Mouse (Mus musculus): ENCODE data around the gene Nectin4. TPM values are rescaled to one million over a fixed set of nuclear protein-coding genes. Genes with fewer than 3 reads are reported as not detected.

Gene Nectin4
- polyA plus RNA-seq, 1 experiment from 2014 or later, result 1.1 TPM

DNA sequence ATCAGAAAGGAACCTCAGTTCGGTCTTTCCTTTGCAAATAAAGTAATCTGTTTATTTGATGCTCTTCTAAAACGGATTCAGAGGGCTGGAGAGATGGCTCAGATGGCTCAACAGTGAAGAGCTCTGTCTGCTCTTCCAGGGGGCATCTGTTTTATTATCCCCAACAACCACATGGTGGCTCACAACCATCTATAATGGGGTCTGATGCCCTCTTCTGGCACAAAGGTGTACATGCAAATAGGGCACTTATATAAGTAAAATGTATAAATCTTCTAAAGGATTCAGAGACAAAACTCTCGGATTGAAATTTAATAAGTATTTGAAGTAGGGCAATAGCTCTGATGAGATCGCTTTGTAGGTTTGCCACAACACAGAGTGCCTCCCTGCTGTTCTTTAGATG, 11.5 kb upstream of the Nectin4 start:
- peak; percentile 67 for DNase-seq (ENCODE audit: low spot score)

DNA sequence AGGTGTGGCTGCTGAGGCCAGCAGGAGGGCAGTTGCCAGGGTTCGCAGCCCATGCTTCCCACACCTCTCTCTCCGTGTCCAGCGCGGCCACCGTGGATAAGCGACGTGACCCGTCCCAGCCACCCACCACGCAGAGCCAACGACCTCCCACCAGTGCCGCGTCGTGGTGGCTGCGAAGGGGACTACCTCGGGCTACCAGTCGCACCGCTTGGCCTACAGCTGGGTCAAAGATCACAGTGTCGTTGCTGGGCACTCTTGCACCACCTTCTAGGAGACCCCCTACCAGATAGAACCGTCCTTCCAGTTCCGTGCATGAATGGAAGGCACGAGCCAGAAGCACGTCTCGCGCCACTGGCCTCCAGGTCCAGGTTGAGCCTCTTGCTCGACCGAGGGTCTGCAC, 9.6 kb upstream of the Nectin4 start:
- DNase-seq (ENCODE audit: low spot score), result no peak

GRCm38 (mm10) chr1:171360656-171361055, 9.2 kb upstream of the Nectin4 start, which contains the start of gene Klhdc9:
TSS of gene Klhdc9 (minus strand) at chr1:171360798.
- peak; percentile 95 for DNase-seq (ENCODE audit: low spot score)

DNA sequence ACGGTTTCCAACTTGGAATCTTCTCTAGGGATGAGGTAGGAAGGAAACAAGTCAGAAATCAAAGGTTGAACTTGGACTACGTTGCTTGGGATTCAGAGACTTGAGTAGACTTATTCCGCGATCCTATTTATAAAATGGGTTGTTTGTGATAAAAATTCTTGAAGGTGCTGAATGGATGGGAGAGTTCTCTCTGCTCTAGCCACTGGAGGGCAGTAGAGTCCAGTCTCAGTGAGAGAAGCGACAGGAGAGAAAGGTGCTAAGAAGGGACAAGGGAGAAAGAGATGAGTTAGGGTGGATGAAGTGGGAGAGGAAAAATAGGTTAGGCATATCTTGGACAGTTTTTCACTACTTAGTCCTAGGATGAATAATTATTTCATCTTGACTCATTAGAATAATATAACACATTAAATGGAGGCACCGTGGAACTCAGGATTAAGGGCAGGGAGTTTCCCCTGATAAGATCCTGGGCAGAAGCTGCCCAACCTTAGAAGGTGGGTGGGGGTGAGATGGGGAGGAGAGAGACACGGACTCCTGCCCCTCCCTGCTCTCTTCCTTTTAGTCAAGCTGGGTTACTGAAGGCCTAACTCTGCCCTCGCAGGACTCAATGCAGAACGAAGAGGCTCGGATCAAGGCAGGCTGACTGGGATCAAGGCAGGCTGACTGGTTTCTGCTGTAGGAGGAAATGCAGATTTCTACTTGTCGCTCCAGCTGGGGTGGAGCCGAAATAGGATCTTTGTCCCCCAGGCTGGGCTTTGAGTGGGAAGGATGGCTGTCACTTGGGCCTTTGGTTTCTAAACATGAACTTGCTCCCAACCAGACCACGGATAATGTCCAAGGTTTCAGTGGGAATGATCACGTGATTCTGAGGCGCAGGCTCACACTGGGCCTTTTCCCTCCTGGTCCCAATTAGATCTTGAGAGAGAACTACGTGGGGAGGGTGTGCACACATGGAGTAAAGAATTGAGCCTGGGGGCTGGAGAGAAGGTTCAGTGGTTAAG, 8.5 kb upstream of the Nectin4 start:
- peak; percentile 83 for DNase-seq (ENCODE audit: low spot score)

- DNase-seq (ENCODE audit: low spot score), result no peak
Observed at GRCm38 (mm10) chr1:171365934-171366333, 4.0 kb upstream of the Nectin4 start.

DNA sequence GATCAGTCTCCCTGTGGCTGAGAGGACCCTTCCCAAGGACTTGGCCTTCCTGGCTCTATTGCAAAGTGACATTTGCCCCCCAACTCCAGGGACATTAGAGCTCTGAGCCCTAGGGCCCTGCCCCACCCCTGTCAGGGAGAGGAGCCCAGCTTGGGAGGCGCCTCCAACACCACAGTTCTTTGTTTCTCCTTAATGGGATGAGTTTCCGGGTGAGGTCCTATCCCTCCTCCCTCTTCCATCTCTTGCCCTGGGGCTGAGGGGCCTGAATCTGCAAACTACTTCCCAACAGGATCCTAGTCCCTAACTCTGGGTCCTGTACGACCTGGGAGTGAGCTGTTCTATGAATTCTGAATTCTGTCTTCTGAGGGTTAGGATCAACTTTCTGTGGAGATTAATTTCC, 3.0 kb downstream of the Nectin4 start:
- no peak for DNase-seq (ENCODE audit: low spot score)

DNA sequence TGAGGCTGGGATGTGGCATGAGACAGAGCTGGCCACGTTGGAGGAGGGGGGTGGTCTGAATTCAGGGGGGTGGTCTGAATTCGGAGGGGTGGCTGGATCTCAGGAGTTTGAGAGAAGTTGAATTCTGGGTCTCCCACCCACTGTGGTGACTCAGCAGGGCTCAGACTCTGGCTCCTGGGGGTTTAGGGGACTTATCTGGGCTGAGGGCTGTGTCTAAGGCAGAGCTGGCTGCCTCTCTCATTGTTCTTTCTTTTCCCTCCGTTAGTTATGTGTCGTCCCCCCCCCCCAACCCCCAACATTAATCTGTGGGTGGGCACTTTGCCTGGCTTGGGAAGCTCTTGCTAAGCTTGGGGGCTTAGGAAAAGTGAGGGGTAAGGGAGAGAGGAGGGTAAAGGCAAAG, 4.0 kb downstream of the Nectin4 start:
- no peak for DNase-seq (ENCODE audit: low spot score)

- DNase-seq (ENCODE audit: low spot score), result no peak
Observed at GRCm38 (mm10) chr1:171375646-171376097, 5.8 kb downstream of the Nectin4 start.

DNA sequence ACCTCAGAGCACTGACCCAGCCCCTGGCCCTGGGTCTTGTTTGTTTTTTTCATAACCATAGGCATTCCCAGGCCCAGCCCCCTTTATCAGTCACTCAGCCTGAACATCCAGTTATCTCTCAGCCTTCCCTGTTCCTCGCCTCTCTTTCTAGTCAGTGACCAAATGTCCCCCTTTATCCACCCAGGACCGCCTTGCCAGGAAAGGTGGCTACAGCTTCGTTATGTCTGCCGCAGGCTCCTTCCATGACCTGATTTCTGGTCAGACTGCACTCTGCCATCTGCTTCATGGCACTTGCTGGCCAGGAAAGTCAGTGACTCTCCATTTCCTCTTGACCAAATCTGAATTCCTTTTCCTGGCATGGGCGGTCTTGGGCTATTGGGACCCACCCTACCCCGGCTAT, 8.4 kb downstream of the Nectin4 start:
- DNase-seq (ENCODE audit: low spot score), result no peak

- peak; percentile 67 for DNase-seq (ENCODE audit: low spot score)
Observed at GRCm38 (mm10) chr1:171379935-171380599, 10.2 kb downstream of the Nectin4 start.

DNA sequence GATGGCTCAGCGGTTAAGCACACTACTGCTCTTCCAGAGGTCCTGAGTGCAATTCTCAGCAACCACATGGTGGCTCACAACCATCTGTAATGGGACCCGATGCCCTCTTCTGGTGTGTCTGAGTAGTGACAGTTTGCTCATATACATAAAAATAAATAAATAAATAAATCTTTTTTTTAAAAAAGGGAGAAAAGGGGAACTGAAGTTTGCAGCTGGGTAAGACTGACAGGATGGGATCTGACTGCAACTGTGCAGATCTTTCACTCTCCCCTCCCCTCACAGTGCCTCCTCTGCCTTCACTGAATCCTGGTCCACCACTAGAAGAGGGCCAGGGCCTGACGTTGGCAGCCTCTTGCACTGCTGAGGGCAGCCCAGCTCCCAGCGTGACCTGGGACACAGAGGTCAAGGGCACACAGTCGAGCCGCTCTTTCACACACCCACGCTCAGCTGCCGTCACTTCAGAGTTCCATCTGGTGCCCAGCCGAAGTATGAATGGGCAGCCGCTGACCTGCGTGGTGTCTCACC, 12.3 kb downstream of the Nectin4 start:
- DNase-seq (ENCODE audit: low spot score), result no peak

- DNase-seq (ENCODE audit: low spot score), result no peak
Observed at GRCm38 (mm10) chr1:171384361-171384760, 14.5 kb downstream of the Nectin4 start.

GRCm38 (mm10) chr1:171385171-171385570, 15.3 kb downstream of the Nectin4 start:
- DNase-seq (ENCODE audit: low spot score), result no peak

DNA sequence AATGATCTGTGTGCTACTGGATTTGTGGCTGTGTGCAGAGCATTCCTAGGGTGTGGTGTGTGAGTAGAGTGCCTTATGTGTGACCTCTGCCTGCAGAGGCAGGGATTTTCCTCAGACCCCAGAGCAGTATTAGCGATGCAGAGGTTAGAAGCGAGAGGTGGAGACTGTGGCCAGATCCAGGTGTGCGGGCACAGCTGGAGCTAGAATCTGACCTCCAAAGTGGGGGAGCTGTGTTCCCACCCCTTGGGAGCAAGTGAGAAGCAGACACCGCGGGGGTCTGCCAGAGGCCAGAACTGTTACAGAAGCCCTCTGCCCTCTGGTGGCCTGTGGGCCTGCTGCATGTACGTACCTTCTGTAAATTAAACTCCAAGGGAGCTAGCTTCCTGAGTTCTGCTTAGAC, 17.2 kb downstream of the Nectin4 start:
- DNase-seq (ENCODE audit: low spot score), result peak; percentile 70

GRCm38 (mm10) chr1:171388376-171389102, 18.6 kb downstream of the Nectin4 start, which contains the start of gene Arhgap30:
TSS of gene Arhgap30 (plus strand) at chr1:171388954.
- peak; percentile 98 for DNase-seq (ENCODE audit: low spot score)

GRCm38 (mm10) chr1:171390101-171390500, 20.2 kb downstream of the Nectin4 start:
- peak; percentile 85 for DNase-seq (ENCODE audit: low spot score)

DNA sequence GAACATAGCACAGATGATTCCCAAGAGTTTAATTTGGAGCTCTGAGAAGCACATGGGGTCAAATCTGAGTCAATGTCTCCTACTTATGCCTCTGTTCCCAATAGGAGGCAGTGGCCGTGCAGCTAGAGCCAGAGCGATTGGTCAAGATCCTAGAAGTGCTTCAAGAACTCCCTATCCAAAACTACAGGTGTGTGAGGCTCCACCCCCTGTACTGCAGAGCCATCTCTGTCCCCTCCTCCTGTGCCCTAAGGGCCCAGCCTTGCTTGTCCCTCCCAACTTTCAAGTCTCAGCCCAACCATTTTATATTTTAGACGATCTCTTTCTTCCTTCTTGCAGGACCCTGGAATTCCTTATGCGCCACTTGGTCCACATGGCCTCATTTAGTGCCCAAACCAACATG, 31.9 kb downstream of the Nectin4 start:
- DNase-seq (ENCODE audit: low spot score), result no peak

DNA sequence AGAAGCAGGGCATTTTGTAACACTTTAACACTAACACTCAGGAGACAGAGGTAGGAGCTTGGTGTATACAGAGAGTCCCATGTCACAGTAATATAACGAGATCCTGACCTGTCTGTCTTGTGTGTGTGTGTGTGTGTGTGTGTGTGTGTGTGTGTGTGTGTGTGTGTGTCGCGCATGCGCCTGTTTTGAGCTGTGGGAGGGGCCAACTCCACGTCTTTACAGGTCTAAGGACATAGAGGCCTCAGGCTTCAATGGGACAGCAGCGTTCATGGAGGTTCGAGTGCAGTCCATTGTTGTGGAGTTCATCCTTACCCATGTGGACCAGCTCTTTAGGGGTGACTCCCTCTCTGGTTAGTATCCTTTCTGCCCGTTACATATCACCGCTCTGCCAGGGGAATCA, 33.1 kb downstream of the Nectin4 start:
- no peak for DNase-seq (ENCODE audit: low spot score)

- DNase-seq (ENCODE audit: low spot score), result no peak
Observed at GRCm38 (mm10) chr1:171407263-171407662, 37.4 kb downstream of the Nectin4 start.

- DNase-seq (ENCODE audit: low spot score), result no peak
Observed at GRCm38 (mm10) chr1:171410231-171410630, 40.3 kb downstream of the Nectin4 start.

GRCm38 (mm10) chr1:171410947-171411484, 41.1 kb downstream of the Nectin4 start, which contains the start of gene Usf1:
TSS of gene Usf1 (plus strand) at chr1:171411313.
- DNase-seq (ENCODE audit: low spot score), result peak; percentile 98

All from thymus, postnatal 0 days (tissue).